Mouse (Mus musculus) hindlimb bud, embryonic 11.5 days (tissue): ENCODE measurements around the gene 2310007B03Rik.
"Not testable (repeated sequence)": the region's sequence is repeated elsewhere in the genome, so short reads cannot be mapped to it uniquely, and the experiment has no call there.

Experiments
- DNase-seq: peaks from one replicate; pipeline ENCODE4 v3.0.0-alpha.2; 2012; ENCODE audit warnings: low read depth, low spot score; ENCODE audit errors: extremely low spot score

The 2310007B03Rik gene

GRCm38 (mm10) chr1:93160501-93161133 lies at the start of gene 2310007B03Rik:
2310007B03Rik (minus strand) TSS chr1:93160948.
- no peak for DNase-seq

GRCm38 (mm10) chr1:93210213-93210641 lies 49.5 kb upstream of the 2310007B03Rik start:
- no peak for DNase-seq

- no peak for DNase-seq
Measured at GRCm38 (mm10) chr1:93207536-93208064, 46.9 kb upstream of the 2310007B03Rik start.

GRCm38 (mm10) chr1:93206277-93206970 lies 45.7 kb upstream of the 2310007B03Rik start:
- no peak for DNase-seq

- no peak for DNase-seq
Measured at GRCm38 (mm10) chr1:93197916-93198315, 37.2 kb upstream of the 2310007B03Rik start.

GRCm38 (mm10) chr1:93197454-93197853 lies 36.7 kb upstream of the 2310007B03Rik start:
- DNase-seq: not testable (repeated sequence)

- DNase-seq: no peak
Measured at GRCm38 (mm10) chr1:93194961-93195360, 34.2 kb upstream of the 2310007B03Rik start.

GRCm38 (mm10) chr1:93190726-93191305 lies 30.1 kb upstream of the 2310007B03Rik start:
- no peak for DNase-seq

- DNase-seq: no peak
Measured at GRCm38 (mm10) chr1:93184071-93184828, 23.5 kb upstream of the 2310007B03Rik start.

GRCm38 (mm10) chr1:93182281-93182680 lies 21.5 kb upstream of the 2310007B03Rik start:
- DNase-seq: no peak

- peak; percentile 39 for DNase-seq
Measured at GRCm38 (mm10) chr1:93176525-93177332, 16.0 kb upstream of the 2310007B03Rik start.

GRCm38 (mm10) chr1:93175849-93176248 lies 15.1 kb upstream of the 2310007B03Rik start:
- peak; percentile 12 for DNase-seq

GRCm38 (mm10) chr1:93174399-93174798 lies 13.7 kb upstream of the 2310007B03Rik start:
- DNase-seq: peak; percentile 87

GRCm38 (mm10) chr1:93173665-93174064 lies 12.9 kb upstream of the 2310007B03Rik start:
- no peak for DNase-seq

- DNase-seq: no peak
Measured at GRCm38 (mm10) chr1:93168295-93168775, 7.6 kb upstream of the 2310007B03Rik start, which contains the start of gene Crocc2. Crocc2 (plus strand) TSS chr1:93168725.

GRCm38 (mm10) chr1:93166346-93167079 lies 5.8 kb upstream of the 2310007B03Rik start:
- no peak for DNase-seq

- DNase-seq: no peak
Measured at GRCm38 (mm10) chr1:93165447-93165846, 4.7 kb upstream of the 2310007B03Rik start.

- DNase-seq: no peak
Measured at GRCm38 (mm10) chr1:93162588-93162987, 1.8 kb upstream of the 2310007B03Rik start.

GRCm38 (mm10) chr1:93161921-93162320 lies 1.2 kb upstream of the 2310007B03Rik start:
- DNase-seq: no peak
